Mouse (Mus musculus) brain, embryonic 18.5 days (tissue): Measurements from ENCODE around the gene Ccdc146.

Experiments used
- DNase-seq: peaks from one replicate; pipeline ENCODE4 v3.0.0-alpha.2; 2012; ENCODE audit warnings: low read depth, low spot score

Gene Ccdc146

DNA sequence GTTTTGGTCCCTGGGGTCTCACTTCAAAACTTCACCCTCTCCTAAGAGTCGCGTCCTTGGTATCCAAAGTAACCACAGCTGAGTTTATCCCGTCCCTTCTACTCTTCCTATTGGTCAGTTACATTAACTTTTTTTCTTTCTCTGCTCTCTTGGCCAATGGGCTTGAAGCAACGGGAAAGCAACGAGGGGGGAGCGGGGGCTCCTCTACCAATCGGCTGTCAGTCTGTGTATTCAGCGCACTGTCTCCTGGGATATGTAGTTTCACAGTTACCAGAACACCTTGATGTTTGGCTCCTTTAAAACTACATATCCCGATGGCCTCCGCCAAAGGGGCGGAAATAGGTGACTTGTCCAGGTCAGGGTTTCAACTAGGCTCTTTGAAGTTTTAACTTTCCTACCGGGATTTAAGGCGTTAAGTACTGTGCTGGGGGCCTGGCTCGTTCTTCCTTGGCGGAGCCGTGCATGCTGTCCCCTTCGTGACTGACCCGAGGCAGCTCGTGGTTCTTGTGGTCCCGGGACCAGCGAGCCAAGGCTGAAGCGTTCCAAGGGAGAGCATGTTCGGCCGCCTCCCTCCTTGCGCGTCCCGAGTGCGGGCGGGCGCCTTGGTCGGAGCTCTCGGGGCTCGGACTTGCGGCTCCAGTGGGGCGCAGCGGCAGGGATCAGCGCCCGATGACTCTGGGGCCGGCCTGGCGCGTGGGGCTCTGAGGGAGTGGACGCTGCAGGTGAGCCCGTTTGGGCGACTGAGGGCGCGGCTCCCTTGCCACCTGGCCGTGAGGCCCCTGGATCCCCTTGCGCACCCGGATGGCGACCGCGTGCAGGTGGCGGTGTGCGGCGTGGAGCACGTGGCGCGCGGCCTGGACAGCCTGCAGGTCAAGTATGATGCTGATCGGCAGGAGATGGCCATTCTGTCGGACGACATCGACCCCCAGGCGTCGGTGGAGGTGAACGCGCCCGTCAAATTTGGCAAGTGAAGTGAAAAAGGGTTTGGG, at the start of gene Ccdc146, which contains the start of gene Fam185a:
Gene Ccdc146, minus strand, starts transcription at position 64 of the 989 bp plus-strand sequence.
Gene Fam185a, plus strand, starts transcription at position 345 of the 989 bp plus-strand sequence.
- DNase-seq: peak; percentile 98

DNA sequence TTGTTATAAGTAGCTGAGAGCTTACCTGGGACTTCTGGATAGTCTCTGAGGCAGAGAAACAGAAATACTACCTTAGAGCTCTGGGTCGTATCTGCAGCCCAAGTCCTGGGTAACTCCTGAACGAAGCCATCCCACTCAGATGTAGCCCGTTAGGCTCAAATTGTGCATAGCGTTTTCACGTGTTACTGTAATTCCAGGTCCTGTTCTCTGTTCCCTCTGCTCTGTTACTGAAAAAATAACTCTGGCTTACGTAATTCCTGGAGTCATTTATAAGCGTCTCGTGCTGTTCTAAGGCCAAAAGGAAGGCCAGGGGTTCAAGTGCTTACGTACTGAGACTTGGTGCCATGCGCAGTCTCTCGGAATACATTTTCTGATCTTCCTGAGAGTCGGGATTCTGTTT, 43.6 kb upstream of the Ccdc146 start:
- DNase-seq: no peak

DNA sequence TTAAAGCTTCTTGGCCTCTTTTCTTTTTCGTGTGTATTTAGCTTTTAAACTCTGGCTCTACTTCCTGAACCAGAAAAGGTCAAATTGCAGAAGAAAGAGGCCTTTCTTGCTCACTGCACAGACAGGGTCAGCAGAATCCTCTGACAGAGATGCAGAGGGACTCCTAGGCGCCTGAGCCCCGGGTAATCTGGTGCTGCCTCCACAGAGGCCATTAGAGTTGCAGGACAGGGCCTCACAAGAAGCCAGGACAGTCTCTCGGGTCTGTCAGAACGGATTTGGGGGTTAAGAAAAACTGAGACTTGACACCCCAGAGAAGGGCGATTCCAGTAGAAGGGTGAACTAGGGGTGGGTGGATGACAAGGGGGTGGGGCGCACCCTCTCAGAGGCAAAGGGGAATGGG, 42.9 kb upstream of the Ccdc146 start:
- no peak for DNase-seq

DNA sequence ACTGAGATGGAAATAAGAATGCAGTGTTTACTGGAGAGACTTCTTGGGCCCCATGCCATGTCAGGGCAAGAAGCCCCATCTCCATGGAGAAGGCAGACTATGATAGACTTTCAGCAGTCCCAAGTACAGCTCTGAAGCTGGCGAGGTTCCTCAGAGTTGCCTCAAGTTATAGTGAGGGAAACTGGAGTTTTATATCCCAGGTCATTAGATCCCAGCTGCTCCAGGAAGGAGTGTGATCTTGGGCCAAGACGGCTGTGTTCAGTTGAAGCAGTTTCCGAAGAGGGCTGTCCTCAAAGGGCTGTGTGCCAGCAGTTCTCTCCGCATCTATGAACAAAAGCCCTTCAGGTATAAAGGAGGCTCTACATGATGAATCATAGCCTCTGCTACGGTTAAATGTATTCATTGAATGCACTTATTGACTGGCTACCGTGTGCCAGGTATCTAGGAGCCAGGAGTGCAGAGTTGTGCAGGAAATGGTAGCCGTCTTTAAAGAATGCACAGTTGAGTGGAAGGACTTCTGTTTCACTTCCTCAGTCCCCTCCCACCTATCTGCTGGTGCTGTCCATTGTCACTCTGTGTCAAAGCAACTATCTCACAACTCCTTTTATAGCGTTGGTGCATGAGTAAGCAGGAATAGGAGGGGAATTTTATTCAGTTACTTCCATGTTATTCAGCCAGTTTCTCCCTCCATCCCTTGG, 16.5 kb upstream of the Ccdc146 start:
- no peak for DNase-seq

DNA sequence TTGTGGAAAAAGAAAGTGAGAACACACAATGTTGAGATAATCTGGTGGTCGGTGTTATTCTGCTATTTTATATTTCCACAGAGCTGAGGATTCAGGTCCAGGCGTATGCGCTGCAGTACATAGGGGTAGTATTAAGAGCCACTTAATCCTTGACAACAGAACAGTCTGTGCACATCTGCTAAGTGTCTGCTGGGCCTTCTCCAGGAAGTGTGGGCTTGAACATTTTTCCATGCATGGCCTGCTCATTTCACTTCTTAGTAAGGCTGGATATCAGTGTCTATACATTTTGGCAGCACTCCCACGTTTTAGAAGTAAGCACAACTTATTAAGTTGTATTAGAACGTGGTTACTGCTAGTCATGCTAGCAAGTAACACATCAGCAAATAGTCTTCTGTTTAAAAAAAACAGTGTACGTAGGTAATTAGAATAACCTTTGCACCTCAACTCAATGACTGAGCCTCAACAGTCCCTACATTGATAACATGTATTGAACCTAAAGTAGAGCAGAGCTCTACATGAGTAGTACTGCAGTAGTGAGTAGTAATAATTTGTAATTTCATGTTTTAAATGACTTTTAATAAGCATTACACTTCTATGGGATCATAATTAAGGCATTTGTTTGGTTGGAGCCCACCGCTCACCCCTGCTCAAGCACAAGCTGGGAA, 15.1 kb upstream of the Ccdc146 start:
- no peak for DNase-seq

DNA sequence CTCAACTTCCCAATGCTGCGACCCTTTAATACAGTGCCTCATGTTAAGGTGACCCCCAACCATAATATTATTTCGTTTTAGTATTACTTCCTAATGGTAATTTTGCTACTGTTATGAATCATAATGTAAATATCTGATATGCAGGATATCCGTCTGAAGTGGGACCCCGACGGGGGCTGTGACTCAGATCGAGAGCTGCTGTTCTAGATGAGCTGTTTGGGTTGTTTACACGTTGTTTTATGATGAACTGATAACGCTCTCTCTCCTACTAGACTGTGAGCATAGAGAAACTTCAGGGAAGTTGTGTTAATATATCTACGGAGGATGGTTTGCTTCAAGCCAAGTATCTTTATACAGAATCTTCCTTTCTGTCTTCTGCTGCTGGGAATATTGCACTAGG, 14.0 kb upstream of the Ccdc146 start:
- DNase-seq: no peak

DNA sequence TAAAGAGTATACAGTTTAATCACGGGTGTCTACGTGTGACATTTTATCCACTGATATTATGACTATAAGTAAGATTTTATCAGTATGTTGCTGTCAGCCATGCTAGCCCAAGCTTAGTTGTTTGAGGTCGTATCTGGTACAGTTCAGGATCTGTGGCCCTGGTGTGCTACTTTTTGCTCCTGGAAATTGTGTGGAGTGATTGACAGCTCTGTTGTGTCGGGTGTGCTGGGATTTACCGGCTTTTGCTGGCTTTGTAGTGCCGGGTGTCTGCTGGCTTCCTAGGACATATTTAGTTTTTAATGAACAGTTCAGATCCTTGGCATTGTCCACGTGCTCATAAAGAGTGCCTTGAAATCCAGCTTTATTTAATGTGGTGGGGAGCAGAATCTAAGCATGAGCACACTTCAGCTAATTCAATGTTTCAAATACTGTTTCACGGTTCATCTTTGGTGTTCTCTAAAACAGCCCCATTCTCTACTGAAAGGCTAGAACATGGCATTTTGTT, 12.0 kb upstream of the Ccdc146 start:
- DNase-seq: no peak

DNA sequence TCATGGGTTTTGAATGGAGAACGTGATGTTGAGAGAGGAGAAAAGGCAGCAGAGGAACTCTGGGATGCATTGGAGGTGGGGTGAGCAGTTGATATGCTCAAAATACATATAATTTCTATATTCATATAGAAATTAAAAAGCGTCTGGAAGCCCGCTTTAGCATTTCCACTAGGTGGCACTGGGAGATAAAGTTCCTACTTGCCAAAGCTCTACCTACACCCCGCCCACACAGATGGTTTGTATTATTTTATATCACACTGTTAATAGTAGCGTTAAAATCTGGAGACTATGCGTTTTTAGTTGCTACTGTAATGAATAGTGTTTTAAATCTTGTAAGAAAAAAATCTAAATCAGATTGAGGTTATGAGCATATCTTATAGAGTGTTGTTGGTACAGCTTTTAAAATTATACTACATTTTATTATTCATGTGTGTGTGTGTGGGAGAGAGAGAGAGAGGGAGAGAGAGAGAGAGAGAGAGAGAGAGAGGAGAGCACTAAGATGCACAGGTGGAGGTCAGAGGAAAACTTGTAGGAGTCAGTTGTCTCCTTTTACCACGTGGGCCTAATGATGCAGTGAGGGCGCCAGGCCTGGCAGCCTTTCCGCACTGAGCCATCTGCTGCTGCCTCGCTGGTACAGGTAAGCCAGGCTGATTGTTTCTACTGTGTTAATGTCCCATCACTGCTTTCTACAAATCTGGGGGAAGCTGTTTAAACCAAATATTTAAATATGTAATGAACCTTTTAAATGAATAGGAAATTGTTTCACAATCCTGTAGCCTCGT, 9.9 kb upstream of the Ccdc146 start:
- DNase-seq: peak; percentile 28

DNA sequence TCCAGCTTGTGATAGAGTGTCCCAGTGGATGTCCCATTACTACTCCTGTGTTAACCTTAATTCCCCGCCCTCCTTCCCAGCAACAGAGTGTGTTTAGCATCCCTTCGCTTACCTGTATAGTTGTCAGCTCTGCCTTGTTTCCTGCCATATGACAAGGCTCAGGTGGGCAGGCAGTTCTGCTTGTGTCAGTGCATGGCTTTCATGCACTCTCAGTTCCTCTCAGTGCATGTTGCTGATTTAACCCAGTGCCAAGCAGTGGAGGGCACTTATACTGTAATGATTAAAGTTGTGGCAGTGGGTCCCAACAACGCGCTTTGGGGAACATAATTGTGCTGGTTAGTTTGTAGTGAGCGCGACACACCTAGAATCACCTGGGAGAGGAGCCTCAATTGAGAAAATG, 2.2 kb upstream of the Ccdc146 start:
- no peak for DNase-seq

DNA sequence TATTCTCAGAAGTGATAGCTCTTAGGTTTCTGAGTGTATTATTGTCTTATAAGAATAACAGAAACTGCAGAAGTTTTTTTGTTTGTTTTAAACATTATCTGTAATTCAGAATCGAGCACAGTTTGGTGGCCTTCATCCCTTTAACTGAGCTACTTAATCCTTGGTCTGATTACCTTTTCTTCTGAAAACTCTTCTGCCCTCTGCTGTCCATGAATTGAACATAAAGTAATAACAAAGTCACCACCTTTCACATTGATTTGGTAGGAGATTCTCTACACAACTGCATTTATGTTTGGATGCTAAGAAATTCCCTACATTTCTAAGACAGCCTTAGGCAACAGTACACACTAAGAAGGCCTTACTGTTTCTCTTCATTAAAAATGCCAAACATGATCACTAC, 3.9 kb downstream of the Ccdc146 start:
- DNase-seq: no peak

DNA sequence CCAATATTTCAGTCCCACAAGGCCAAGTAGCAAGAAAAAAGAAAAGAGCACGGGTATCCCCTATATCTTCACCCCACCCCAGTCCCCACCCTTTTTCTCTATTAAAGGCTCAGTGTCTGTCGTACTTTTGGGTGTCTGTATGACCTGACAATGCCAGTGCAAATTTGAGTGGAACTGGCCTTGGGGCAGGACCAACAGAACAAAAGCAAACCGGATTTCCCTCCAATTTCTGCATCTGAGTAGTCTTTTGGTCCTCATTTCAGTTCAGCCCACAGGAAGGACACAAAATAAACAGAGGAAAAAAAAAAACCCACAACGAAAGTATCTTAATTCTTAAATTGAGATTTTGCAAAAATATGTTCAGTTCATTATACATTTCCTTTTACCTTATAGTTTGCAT, 5.9 kb downstream of the Ccdc146 start:
- DNase-seq: no peak

DNA sequence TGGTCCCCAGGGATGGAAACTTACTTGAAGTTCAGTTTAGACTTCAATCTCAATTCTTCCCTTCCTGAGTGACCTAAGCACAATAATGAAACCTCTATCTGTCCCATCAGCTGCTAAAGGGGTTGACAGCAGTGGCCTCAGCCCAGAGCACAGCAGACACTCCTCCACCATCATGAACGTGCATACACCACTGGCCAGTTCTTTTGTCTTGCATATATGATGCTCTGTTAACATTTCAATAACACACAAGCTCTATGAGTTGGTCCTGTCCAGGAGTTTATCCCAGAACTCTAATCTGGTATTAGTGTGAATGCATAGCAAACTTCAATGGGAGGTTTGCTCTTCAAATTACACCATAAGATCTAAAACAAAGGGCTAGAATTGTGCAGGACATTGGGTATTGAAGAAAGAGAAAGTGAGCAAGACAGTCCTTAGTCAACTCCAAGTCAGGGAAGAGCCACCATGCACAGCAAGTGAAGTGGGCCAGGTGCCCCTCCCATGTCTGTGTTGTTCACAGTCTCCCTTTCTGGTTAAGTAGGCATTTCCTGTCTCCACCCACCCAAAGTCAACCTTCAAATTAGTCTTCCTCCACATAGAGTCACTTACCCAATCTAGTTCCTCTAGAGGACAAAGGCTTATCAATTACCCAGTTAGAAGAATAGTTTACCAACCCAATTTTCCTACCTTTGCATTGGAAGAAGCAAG, 10.2 kb downstream of the Ccdc146 start:
- DNase-seq: no peak

DNA sequence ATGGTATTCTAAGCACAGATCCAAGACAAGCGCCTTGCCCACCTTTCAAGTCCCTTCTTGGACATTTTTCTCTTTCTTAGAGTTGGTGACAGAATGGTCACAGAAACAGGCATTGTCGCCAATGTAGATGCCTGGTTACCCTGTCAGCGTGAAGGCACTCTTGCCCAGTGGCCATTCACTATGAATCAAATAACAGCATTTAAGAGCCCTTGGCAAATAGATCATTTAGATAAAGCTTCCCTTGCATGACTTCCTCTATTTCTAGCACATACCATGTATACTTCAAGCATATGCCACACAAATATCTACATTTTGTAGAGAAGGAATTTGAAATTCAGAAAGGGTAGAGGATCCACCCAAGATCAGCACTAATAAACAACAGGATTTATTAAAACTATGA, 11.2 kb downstream of the Ccdc146 start:
- DNase-seq: no peak

DNA sequence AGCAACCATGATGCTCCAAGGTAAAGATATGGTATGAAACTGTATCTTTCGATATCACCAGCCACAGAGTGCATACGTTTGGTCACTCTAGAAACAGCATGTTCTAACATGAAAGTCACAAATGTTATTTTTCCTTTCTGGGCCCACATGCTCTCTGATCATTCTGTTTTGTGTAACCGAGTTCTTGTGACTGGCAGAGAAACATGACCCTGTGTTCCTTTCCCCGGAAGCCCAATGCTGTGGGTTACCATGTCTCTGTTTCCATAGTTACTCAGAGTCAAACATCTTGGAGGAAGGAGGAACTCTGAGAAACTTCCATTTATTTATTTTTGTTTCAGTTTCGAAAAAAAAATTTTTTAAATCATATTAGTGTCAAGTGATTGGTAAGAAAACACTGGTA, 12.4 kb downstream of the Ccdc146 start:
- no peak for DNase-seq

DNA sequence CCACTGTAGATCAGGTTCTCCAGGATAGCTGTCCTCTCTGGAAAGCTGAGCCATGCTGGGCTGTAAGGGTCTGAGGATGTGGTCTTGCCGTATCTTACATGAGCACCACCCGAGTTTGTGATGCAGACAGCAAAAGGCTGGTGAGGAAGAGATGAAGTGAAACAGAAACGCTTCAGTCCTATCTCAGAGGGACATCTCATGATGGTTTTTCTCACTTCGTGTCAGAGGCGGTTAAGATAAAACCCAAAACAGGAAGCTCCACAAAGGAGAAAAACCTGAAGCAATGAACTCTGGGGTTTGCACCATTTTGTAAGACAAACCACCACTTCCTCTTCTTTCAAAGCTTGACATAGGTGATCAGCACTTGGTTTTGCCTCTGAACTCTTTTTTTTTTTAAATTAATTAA, 13.2 kb downstream of the Ccdc146 start:
- no peak for DNase-seq

DNA sequence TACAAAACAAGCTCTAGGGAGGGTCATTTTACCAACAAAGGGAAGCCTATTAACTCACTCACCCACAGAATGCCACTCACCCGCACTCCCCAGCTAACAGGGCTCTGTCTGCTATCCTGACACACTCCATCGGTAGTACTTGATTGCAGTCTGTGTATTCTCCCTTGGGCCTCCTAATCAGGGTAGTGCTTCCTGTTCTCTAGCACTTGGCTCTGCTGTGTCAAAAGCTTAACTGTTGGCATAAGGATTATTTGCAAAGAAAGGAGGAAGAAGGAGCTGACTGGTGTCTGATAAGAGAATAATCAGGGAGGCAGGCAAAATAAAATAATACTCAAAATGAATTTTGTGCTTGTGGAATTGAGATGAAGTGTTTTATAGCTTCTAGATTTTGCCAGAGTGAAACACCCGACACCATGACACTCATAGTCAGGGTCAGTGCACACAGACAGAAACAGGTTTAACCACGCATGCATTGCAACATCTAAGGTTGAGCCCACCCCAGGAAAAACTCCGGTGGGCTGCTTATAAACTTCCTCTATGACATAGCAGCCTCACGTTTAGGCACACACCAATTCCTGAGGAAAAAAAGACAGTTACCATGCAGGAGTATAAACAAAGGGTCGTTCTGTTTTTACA, 29.2 kb downstream of the Ccdc146 start:
- DNase-seq: no peak

DNA sequence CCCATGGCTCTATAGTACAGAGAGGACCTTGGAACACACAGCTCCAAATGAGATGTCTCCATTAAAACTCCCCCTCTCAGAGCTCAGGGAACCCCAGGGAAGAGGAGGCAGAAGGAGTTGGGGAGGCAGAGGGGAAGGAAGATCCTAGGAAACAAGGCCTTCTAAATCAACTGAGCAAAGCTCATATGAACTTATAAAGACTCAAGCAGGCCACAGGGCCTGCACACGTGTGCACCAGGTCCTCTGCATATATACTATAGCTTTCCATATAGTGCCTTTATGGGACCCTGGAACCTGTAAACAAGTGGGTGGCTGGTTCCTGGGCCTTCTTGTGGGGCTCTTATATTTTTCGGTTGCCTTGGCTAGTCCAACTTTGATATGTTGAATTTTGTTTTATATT, 29.9 kb downstream of the Ccdc146 start:
- DNase-seq: no peak

DNA sequence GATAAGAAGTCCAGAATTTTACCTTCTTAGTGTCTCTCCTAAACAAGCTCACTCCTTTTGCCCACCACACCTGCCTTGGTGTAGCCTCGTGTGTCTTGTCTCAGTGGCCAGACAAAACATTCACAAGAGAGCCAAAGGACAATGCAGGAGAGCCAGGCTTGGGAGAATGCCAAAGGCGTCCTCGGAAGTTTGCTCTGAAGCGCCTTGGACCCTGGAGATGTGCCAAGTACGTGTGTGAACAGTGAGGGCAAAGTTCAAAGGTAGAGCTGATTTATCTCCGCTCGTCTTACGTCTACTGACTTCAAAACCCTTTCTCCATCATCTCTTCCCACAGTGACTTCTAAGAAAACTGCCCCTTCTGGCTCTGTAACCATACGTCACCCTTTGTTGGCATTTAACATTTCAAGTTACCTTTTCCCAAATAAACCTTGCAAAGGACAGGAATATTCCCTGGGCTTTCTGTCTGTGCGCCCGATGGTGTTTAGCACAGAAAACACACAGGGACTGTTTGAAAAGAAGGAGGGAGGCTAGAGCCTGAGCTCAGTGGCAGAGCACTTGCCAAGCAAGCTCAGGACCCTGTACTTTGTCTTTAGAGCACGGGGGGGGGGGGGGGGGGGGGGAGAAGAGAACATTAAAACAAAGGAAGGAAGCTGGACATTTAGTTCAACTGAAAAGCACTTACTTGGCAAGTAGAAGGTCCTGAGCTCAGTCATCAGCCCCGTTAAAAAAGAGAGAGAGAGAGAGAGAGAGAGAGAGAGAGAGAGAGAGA, 32.7 kb downstream of the Ccdc146 start:
- no peak for DNase-seq

DNA sequence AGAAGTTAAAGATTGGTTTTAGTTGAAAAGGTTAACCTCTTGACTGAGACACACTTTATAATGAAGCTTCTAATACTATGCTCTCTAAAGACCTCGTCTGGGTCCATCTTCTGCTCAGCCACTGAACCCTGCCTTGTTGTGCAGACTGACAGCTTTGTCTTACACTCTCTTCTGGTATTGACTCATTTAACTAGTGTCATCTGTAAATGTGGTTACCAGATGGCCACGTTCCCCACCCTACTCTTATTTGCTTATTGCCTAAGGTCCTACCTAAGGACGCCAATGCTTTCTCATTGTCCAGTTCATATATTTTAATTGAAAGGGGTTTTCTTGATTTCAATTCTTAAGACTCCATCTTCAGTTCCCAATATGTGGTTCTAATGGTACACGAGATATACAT, 35.6 kb downstream of the Ccdc146 start:
- DNase-seq: no peak
